Mouse (Mus musculus): Measurements from ENCODE around the gene Agr2.

GRCm38 (mm10) chr12:35994098-35994497 is 1.4 kb downstream of the Agr2 start:
- TF ChIP-seq POLR2A (IDR thresholded peaks at IDR 0.05; ENCODE audit: borderline replicate concordance, insufficient read depth, low read length) (no peak), CTCF (IDR thresholded peaks at IDR 0.05; ENCODE audit: borderline replicate concordance, insufficient read depth, low read depth, low read length) (no peak)

Data from cerebellum, adult 2 months (tissue).